Mouse (Mus musculus) mesoderm, embryonic 11.5 days (tissue): ENCODE data around the gene Bex4.

Source experiments
- DNase-seq: peaks from one replicate; pipeline ENCODE4 v3.0.0-alpha.2; 2012; ENCODE audit warnings: low read depth, low spot score

Gene Bex4

DNA sequence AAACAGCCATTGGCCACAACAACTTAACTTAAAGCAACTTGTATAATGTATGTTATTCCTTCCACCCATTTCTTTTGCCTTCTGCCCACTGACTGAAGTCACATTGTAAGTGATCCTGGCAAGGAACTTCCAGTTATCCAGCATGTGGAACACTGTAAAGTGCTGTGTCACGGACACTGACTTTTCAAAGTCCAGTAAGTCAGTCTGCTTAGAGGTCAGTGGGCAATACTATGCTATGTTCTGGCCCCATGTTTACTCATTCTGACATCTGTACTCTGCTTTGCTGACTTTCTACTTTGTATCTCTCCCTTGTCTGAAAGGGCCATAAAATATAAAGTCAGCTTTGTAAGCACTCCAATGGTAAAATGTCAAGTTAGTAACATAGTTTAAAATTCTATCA is 44.3 kb downstream of the Bex4 start:
- no peak for DNase-seq
